Mouse (Mus musculus) hindbrain, embryonic 12.5 days (tissue): ENCODE measurements at regions not wholly inside any gene's neighbourhood (a gene's known extent, or its start where the extent isn't known, plus 50 kb on each side); places are given as distances from the start of the nearest gene placed in this dataset.

Experiments
- ATAC-seq: fragments of 200-750 bp; cut with Nextera tagmentation; 2 replicates; pipeline ENCODE4 v1.8.0; 2017; ENCODE audit warnings: moderate TSS enrichment; ENCODE audit not compliant: low FRiP score
- H3K27ac ChIP-seq: fragments of 300-500 bp; sonication (generic); 2 replicates; pipeline ENCODE4 v1.5.1; 2016; ENCODE audit warnings: mild to moderate bottlenecking
- H3K27me3 ChIP-seq: fragments of 300-500 bp; sonication (generic); 2 replicates; pipeline ENCODE4 v1.6.1; 2016; ENCODE audit warnings: mild to moderate bottlenecking
- H3K36me3 ChIP-seq: fragments of 300-500 bp; sonication (generic); 2 replicates; pipeline ENCODE4 v1.6.1; 2016; ENCODE audit warnings: mild to moderate bottlenecking
- H3K4me1 ChIP-seq: fragments of 300-500 bp; sonication (generic); 2 replicates; pipeline ENCODE4 v1.6.1; 2016
- H3K4me2 ChIP-seq: fragments of 300-500 bp; sonication (generic); replicated peaks from 2 replicates; pipeline ENCODE4 v1.6.1; 2016; ENCODE audit warnings: mild to moderate bottlenecking
- H3K4me3 ChIP-seq: fragments of 300-500 bp; sonication (generic); 2 replicates; pipeline ENCODE4 v1.5.1; 2016; ENCODE audit warnings: mild to moderate bottlenecking
- H3K9ac ChIP-seq: fragments of 300-500 bp; sonication (generic); 2 replicates; pipeline ENCODE4 v1.6.1; 2016; ENCODE audit warnings: mild to moderate bottlenecking, moderate library complexity
- H3K9me3 ChIP-seq: fragments of 300-500 bp; sonication (generic); replicated peaks from 2 replicates; pipeline ENCODE4 v1.6.1; 2016; ENCODE audit warnings: mild to moderate bottlenecking
- WGBS: fragments of 180-500 bp; shearing (Covaris S2); methylation state at CpG from one replicate; pipeline ENCODE4 v1.1.7; 2016; 5-methylcytosine and 5-hydroxymethylcytosine counted together

- Histone ChIP-seq H3K36me3 (no peaks in the 10 kb centered on the region), H3K27me3 (no peaks in the 10 kb centered on the region), H3K4me3 (no peak overlapping the region), H3K4me2 (no peak overlapping the region), H3K9ac (no peak overlapping the region), H3K27ac (no peak overlapping the region), H3K9me3 (no peaks in the 10 kb centered on the region), H3K4me1 (peaks cover 3% of the 10 kb centered on the region; the same call in 1 of the 2 replicates)
- 61% methylated on average over 5 of the region's 5 CpGs for WGBS
- ATAC-seq, result no peak
Observed at GRCm38 (mm10) chr11:19737807-19738206, 186.4 kb upstream of the Spred2 start.

DNA sequence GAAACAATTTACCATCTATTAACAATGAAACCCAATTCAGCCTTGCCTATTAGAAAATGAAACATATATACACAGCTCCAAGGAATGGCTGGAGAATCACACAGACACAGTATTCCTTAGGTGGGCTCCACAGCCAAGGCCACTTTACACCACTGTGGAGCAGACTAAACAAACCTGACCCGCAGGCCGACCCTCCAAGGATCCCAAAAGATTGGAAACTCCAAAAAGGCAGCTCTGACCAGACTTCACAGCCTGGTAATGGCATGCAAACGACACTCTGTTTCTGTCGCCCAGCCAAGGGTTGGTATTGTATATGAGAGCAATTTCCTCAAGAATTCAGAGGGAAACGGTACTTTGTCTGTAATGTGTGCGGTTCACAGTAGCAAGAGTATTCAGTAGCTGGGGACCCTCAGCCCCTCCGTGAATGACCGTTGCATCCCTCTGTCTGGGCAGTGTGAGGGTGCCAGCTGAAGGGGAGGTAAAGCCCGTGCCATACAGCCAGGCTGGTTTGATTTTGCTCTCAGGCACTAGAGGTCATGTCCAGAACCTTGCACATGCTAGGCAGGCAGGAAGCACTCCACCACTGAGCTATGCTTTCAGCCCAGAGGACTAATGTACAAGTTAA, 184.5 kb upstream of the Spred2 start:
- Histone ChIP-seq H3K27me3 (no peaks in the 10 kb centered on the region), H3K27ac (no peak overlapping the region), H3K9me3 (no peaks in the 10 kb centered on the region), H3K36me3 (no peaks in the 10 kb centered on the region), H3K4me1 (peaks cover 3% of the 10 kb centered on the region; the same call in 1 of the 2 replicates), H3K4me2 (no peak overlapping the region), H3K9ac (no peak overlapping the region), H3K4me3 (no peak overlapping the region)
- WGBS, result 66% methylated on average over 9 of the region's 9 CpGs
- ATAC-seq, result no peak

DNA sequence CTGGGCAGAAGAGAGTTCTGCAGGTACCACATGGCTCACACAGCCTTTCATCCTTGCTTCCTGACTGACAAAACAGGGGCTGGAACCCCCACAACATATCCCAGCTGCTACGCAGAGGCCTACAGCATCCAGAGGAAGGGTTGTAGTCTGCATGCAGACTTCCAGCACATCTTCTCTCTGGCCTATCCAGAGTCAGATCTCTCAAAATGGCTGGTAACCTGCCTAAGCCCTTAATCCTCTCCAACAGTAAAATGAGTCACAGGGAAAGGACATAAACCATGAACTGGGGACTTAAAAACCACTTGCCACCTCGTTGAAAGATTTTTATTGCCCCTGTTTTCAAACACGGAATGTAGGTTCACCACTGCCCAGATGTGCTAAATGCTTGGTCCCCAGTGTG, 183.6 kb upstream of the Spred2 start:
- H3K4me1 ChIP-seq, result peaks cover 3% of the 10 kb centered on the region; the same call in 1 of the 2 replicates
- H3K9ac ChIP-seq, result no peak overlapping the region
- no peaks in the 10 kb centered on the region for H3K36me3 ChIP-seq
- H3K27me3 ChIP-seq, result no peaks in the 10 kb centered on the region
- no peak overlapping the region for H3K4me2 ChIP-seq
- WGBS, result 89% methylated on average over 3 of the region's 3 CpGs
- ATAC-seq, result no peak
- no peaks in the 10 kb centered on the region for H3K9me3 ChIP-seq
- no peak overlapping the region for H3K4me3 ChIP-seq
- no peak overlapping the region for H3K27ac ChIP-seq

- no peaks in the 10 kb centered on the region for H3K36me3 ChIP-seq
- H3K9ac ChIP-seq, result no peak overlapping the region
- no peaks in the 10 kb centered on the region for H3K27me3 ChIP-seq
- H3K4me1 ChIP-seq, result no peaks in the 10 kb centered on the region
- no peak overlapping the region for H3K4me2 ChIP-seq
- H3K9me3 ChIP-seq, result no peaks in the 10 kb centered on the region
- 48% methylated on average over 11 of the region's 11 CpGs for WGBS
- no peak overlapping the region for H3K4me3 ChIP-seq
- H3K27ac ChIP-seq, result no peak overlapping the region
- ATAC-seq, result no peak
Observed at GRCm38 (mm10) chr11:19747097-19747972, 176.8 kb upstream of the Spred2 start.

DNA sequence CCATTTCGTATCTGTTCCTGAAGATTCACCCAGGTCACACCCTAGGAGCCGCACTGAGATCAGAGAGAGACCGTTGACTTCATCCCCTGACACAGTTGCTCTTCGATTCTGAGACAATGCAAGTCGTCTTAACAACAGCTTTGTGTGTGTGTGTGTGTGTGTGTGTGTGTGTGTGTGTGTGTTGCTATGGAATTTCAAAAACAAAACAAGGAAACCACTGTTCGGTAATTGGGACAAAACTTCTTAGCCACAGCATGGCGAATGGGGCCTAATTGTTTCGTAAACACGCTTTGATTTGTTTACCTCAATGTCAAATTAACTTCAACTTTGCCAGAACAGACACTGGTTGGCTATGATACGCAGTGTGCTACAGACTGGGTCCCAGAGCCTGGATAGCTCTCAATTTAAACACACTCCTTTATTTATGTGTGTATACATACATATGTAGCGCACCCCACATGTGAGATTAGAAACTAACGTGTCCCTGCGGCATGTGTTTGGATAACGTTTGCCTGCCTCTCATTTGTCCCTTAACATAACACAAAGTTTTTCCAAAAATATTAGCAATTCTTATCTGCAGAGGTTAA, 176.1 kb upstream of the Spred2 start:
- no peak overlapping the region for H3K4me2 ChIP-seq
- no peaks in the 10 kb centered on the region for H3K27me3 ChIP-seq
- no peak overlapping the region for H3K4me3 ChIP-seq
- no peak for ATAC-seq
- WGBS, result 56% methylated on average over 14 of the region's 14 CpGs
- no peak overlapping the region for H3K9ac ChIP-seq
- H3K9me3 ChIP-seq, result no peaks in the 10 kb centered on the region
- H3K4me1 ChIP-seq, result no peaks in the 10 kb centered on the region
- H3K36me3 ChIP-seq, result no peaks in the 10 kb centered on the region
- no peak overlapping the region for H3K27ac ChIP-seq

- H3K4me1 ChIP-seq, result peaks cover 14% of the 10 kb centered on the region
- no peaks in the 10 kb centered on the region for H3K36me3 ChIP-seq
- no peak overlapping the region for H3K4me2 ChIP-seq
- ATAC-seq, result no peak
- no peaks in the 10 kb centered on the region for H3K9me3 ChIP-seq
- no peak overlapping the region for H3K4me3 ChIP-seq
- H3K27ac ChIP-seq, result no peak overlapping the region
- 77% methylated on average over 4 of the region's 4 CpGs for WGBS
- no peak overlapping the region for H3K9ac ChIP-seq
- H3K27me3 ChIP-seq, result peaks cover 6% of the 10 kb centered on the region; the same call in 1 of the 2 replicates
Observed at GRCm38 (mm10) chr11:19758892-19759291, 165.3 kb upstream of the Spred2 start.

DNA sequence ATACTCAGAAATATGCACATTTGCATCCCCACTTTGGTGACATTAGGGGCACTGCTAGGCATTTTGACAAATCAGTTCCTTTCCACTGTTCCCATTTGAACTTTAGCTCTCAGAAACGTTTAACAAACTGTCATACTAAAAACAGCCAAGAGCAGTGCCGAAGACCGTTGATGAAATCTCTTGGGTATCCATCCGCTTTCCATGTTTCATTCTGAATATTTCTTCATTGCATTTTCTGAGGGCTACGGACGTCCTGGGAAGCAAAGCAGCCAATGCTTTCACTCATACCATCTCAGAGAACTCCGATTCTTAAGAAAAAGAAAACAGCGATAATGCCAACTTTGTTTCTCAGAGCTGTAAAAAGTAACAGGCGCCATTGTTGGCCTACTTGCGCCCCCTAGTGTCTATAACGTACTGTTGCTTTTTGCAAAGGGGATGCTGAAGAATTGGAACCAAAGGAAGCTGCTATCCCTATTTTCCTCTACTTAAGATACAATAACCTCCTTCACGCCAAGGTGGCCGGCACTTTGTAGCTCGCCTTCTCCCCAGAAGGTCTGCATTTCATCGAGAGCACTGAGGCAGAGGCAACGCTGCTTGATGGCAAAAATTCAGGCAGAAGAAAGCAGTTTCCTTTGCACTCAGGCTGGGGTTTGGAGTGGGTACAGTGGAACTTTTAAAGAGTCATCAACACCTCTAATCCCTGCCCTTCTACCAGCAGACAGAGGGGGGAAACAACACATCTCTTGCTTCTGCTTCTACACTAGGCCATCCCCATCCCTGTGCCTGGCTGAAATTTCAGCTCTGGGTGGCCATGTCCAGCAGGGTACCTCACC, 163.1 kb upstream of the Spred2 start:
- Histone ChIP-seq H3K9me3 (no peaks in the 10 kb centered on the region), H3K27me3 (peaks cover 6% of the 10 kb centered on the region; the same call in 1 of the 2 replicates), H3K4me2 (peak overlapping the region; percentile 43), H3K36me3 (no peaks in the 10 kb centered on the region), H3K27ac (no peak overlapping the region), H3K4me1 (peaks cover 16% of the 10 kb centered on the region), H3K4me3 (peak overlapping the region; percentile 11; the same call in 1 of the 2 replicates), H3K9ac (0 out of 2 replicates have a peak overlapping the region, but pooled peaks have one; percentile 13)
- ATAC-seq, result no peak; the same call in 1 of the 2 replicates
- WGBS, result 14% methylated on average over 16 of the region's 16 CpGs

DNA sequence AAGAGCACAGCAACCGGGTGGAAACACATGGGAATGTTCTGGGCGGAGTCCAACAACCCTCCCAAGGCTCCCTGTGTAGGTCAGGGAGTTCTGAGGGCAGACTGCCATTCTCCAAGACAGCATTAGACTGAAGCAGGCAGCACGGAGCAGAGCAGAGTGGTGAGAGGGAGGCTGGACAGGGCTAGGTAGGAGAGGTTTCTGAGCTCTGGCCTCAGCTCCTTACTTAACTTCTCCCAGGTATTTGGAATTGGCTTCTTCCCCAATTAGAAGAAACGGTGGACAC, 162.5 kb upstream of the Spred2 start:
- no peak overlapping the region for H3K4me2 ChIP-seq
- no peaks in the 10 kb centered on the region for H3K9me3 ChIP-seq
- no peaks in the 10 kb centered on the region for H3K36me3 ChIP-seq
- H3K9ac ChIP-seq, result no peak overlapping the region
- H3K4me3 ChIP-seq, result no peak overlapping the region
- H3K27me3 ChIP-seq, result peaks cover 6% of the 10 kb centered on the region; the same call in 1 of the 2 replicates
- ATAC-seq, result peak; percentile 39; the same call in 1 of the 2 replicates
- peaks cover 16% of the 10 kb centered on the region for H3K4me1 ChIP-seq
- WGBS, result 27% methylated on average over 4 of the region's 4 CpGs
- H3K27ac ChIP-seq, result no peak overlapping the region

GRCm38 (mm10) chr11:19767316-19767715, 156.9 kb upstream of the Spred2 start:
- no peak overlapping the region for H3K4me2 ChIP-seq
- no peak for ATAC-seq
- WGBS, result 83% methylated on average over 5 of the region's 5 CpGs
- peaks cover 2% of the 10 kb centered on the region; the same call in 1 of the 2 replicates for H3K4me1 ChIP-seq
- H3K36me3 ChIP-seq, result no peaks in the 10 kb centered on the region
- no peaks in the 10 kb centered on the region for H3K27me3 ChIP-seq
- H3K27ac ChIP-seq, result no peak overlapping the region
- no peaks in the 10 kb centered on the region for H3K9me3 ChIP-seq
- no peak overlapping the region for H3K4me3 ChIP-seq
- H3K9ac ChIP-seq, result no peak overlapping the region

- no peak overlapping the region for H3K4me3 ChIP-seq
- 93% methylated on average over 9 of the region's 9 CpGs for WGBS
Observed at GRCm38 (mm10) chr11:19767871-19768270, 156.3 kb upstream of the Spred2 start.

DNA sequence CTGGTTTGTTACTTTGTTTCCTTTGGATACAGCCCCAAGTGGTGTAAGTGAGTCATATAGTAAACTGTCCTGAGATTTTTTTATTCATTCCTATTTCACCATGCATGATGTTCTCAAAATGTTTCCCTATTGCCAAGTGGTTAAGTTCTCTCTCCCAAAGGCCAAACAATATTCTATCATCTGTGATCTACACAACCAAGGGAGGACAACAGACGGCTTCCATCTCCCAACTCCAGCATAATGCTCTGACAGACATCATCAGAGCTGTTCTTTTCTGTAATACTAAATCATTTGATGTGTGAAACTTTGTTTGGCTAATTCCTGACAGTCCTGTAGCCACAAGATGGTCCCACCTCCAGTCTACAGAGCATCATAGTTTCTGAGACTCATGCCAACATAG, 155.2 kb upstream of the Spred2 start:
- 88% methylated on average over 1 of the region's 1 CpGs for WGBS
- H3K4me1 ChIP-seq, result peaks cover 2% of the 10 kb centered on the region; the same call in 1 of the 2 replicates
- no peak overlapping the region for H3K4me2 ChIP-seq
- no peaks in the 10 kb centered on the region for H3K36me3 ChIP-seq
- no peak overlapping the region for H3K9ac ChIP-seq
- no peaks in the 10 kb centered on the region for H3K27me3 ChIP-seq
- ATAC-seq, result no peak
- no peak overlapping the region for H3K27ac ChIP-seq
- no peaks in the 10 kb centered on the region for H3K9me3 ChIP-seq
- H3K4me3 ChIP-seq, result no peak overlapping the region

More at GRCm38 (mm10) chr11:19767871-19768270, 156.3 kb upstream of the Spred2 start:
- H3K4me2 ChIP-seq, result no peak overlapping the region
- H3K36me3 ChIP-seq, result no peaks in the 10 kb centered on the region
- H3K27ac ChIP-seq, result no peak overlapping the region
- no peaks in the 10 kb centered on the region for H3K9me3 ChIP-seq
- H3K9ac ChIP-seq, result no peak overlapping the region
- peaks cover 2% of the 10 kb centered on the region; the same call in 1 of the 2 replicates for H3K4me1 ChIP-seq
- no peak for ATAC-seq
- H3K27me3 ChIP-seq, result no peaks in the 10 kb centered on the region

DNA sequence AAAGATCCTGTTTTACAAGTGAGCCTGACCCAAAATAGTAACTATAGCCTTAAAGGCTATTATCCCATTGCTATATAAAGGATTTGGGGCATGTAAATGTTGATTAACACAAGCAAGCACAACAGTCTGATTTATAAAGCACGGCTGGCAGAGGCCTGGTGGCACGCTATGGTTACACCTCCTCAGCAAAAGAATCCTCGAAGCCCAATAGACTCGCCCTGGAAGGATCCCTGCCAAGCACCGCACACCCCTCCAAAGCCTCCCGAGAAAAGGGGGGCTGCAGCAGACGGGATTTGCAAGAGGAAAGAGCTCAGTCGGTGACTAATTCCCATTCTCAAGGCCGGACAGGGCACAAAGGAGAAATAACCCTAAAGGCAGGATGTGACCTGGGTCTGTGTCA, 150.2 kb upstream of the Spred2 start:
- Histone ChIP-seq H3K9ac (no peak overlapping the region), H3K36me3 (no peaks in the 10 kb centered on the region), H3K9me3 (no peaks in the 10 kb centered on the region), H3K27me3 (no peaks in the 10 kb centered on the region), H3K4me2 (no peak overlapping the region), H3K27ac (no peak overlapping the region), H3K4me1 (no peaks in the 10 kb centered on the region), H3K4me3 (no peak overlapping the region)
- ATAC-seq, result no peak
- 27% methylated on average over 9 of the region's 9 CpGs for WGBS
